Comparison of ENCODE assay signal across 9 mouse cellular contexts in the genomic region with DNA sequence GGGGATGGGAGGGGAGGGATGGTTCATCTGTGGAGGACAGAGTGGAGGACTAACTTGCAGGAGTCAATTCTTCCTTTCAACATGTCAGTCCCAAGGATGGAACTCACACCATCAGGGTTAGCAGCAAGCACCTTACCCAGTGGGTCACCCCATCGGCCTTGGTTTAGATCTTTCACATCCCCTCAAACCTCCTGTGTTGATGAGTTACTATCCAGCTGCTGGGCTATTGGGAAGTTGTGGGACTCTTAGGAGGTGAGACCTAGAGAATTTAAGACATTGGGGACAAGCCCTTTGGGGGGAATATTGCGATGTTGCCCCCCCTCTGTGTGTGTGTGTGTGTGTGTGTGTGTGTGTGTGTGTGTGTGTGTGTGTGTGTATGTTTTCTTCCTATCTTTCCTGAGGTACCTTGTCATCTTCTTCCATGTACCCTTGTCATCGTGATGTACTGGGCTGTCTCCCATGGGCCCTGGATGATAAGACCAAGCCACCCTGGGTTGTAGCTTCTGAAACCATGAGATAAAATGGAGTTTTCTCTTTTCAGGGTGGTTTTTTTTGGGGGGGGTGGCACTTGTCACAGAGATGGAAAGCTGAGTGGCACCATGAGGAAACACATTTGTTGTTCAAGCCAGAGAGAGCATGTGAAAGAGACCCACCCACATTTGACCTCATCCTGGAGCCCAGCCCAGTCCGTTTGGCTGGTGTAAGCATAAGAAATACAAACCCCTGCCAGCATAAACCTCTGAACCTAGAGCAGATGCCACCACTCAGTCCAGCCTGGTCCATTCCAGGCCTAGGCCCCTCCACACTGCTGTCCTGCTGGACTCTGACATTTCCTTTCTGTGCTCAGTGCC.
A peak's percentile ranks its signal among the peaks of the same experiment; 100 is the strongest.
DNase-seq lines count a peak whose midpoint lies in the region; ATAC-seq lines count a peak whose summit lies in the region.
"Had no signal": no experiment of that assay in that cellular context is flagged by ENCODE, and none has a peak within 500 bp of the region (broad histone marks: within the 10 kb centered on the region; RNA-seq: fewer than 3 reads in every experiment).

No protein-coding gene starts in this region.

- no peak overlapping the region for H3K4me2 ChIP-seq in forebrain, embryonic 11.5 days (ENCODE audit: low read depth, low read length, severe bottlenecking)
- H3K4me2 ChIP-seq in hindbrain, embryonic 12.5 days (replicated peaks): no peak overlapping the region
- no peak overlapping the region for H3K4me2 ChIP-seq in limb, embryonic 15.5 days
- H3K4me2 ChIP-seq in midbrain, embryonic 15.5 days: no peak overlapping the region
- H3K4me2 ChIP-seq: neural tube, embryonic 12.5 days had no signal

- no peak for ATAC-seq in forebrain, embryonic 11.5 days (replicated peaks; ENCODE audit: low FRiP score)
- ATAC-seq in hindbrain, embryonic 12.5 days (ENCODE audit: low FRiP score): no peak
- peak; percentile 40; the same call in 1 of the 2 replicates for ATAC-seq in limb, embryonic 15.5 days (ENCODE audit: insufficient number of reproducible peaks, low FRiP score, low TSS enrichment, low read depth)
- ATAC-seq in midbrain, embryonic 15.5 days (replicated peaks): peak; percentile 54; the same call in 1 of the 2 replicates

- 88% methylated on average over 4 of the region's 4 CpGs for WGBS in forebrain, embryonic 10.5 days
- WGBS in forebrain, embryonic 11.5 days: 86% methylated on average over 4 of the region's 4 CpGs
- WGBS in hindbrain, embryonic 12.5 days: 76% methylated on average over 4 of the region's 4 CpGs
- WGBS in limb, embryonic 15.5 days: 83% methylated on average over 4 of the region's 4 CpGs
- WGBS in midbrain, embryonic 15.5 days: 79% methylated on average over 4 of the region's 4 CpGs

- peaks cover 3% of the 10 kb centered on the region; the same call in 1 of the 2 replicates for H3K9me3 ChIP-seq in forebrain, embryonic 10.5 days
- H3K9me3 ChIP-seq in forebrain, embryonic 11.5 days (ENCODE audit: control insufficient read depth, low read length): no peaks in the 10 kb centered on the region
- H3K9me3 ChIP-seq in hindbrain, embryonic 12.5 days (replicated peaks): no peaks in the 10 kb centered on the region
- H3K9me3 ChIP-seq in limb, embryonic 15.5 days: no peaks in the 10 kb centered on the region
- H3K9me3 ChIP-seq in midbrain, embryonic 15.5 days: no peaks in the 10 kb centered on the region

- no peaks in the 10 kb centered on the region for H3K36me3 ChIP-seq in forebrain, embryonic 10.5 days (replicated peaks)
- no peaks in the 10 kb centered on the region for H3K36me3 ChIP-seq in forebrain, embryonic 11.5 days (ENCODE audit: control insufficient read depth, insufficient read depth, low read length)
- H3K36me3 ChIP-seq in hindbrain, embryonic 12.5 days: no peaks in the 10 kb centered on the region
- no peaks in the 10 kb centered on the region for H3K36me3 ChIP-seq in limb, embryonic 15.5 days
- no peaks in the 10 kb centered on the region for H3K36me3 ChIP-seq in midbrain, embryonic 15.5 days (replicated peaks)
- H3K36me3 ChIP-seq: neural tube, embryonic 12.5 days had no signal

- no peak overlapping the region for H3K9ac ChIP-seq in forebrain, embryonic 11.5 days (ENCODE audit: low read length)
- H3K9ac ChIP-seq in hindbrain, embryonic 12.5 days: no peak overlapping the region
- no peak overlapping the region for H3K9ac ChIP-seq in limb, embryonic 15.5 days
- H3K9ac ChIP-seq in midbrain, embryonic 15.5 days: no peak overlapping the region
- H3K9ac ChIP-seq: neural tube, embryonic 12.5 days had no signal

- H3K27me3 ChIP-seq in forebrain, embryonic 10.5 days (ENCODE audit: poor library complexity, severe bottlenecking): no peaks in the 10 kb centered on the region
- no peaks in the 10 kb centered on the region for H3K27me3 ChIP-seq in forebrain, embryonic 11.5 days (ENCODE audit: control insufficient read depth, insufficient read depth, low read length)
- no peaks in the 10 kb centered on the region for H3K27me3 ChIP-seq in hindbrain, embryonic 12.5 days
- H3K27me3 ChIP-seq in limb, embryonic 15.5 days: no peaks in the 10 kb centered on the region
- no peaks in the 10 kb centered on the region for H3K27me3 ChIP-seq in midbrain, embryonic 15.5 days (replicated peaks)
- H3K27me3 ChIP-seq: neural tube, embryonic 12.5 days had no signal

- H3K4me3 ChIP-seq in forebrain, embryonic 10.5 days: no peak overlapping the region
- H3K4me3 ChIP-seq in forebrain, embryonic 11.5 days (ENCODE audit: low read depth, low read length): no peak overlapping the region
- no peak overlapping the region for H3K4me3 ChIP-seq in hindbrain, embryonic 12.5 days
- no peak overlapping the region for H3K4me3 ChIP-seq in limb, embryonic 15.5 days
- H3K4me3 ChIP-seq in midbrain, embryonic 15.5 days: no peak overlapping the region
- H3K4me3 ChIP-seq: neural tube, embryonic 12.5 days had no signal

- H3K4me1 ChIP-seq in forebrain, embryonic 10.5 days: peaks cover 23% of the 10 kb centered on the region
- H3K4me1 ChIP-seq in forebrain, embryonic 11.5 days (replicated peaks; ENCODE audit: control insufficient read depth, insufficient read depth, low read length): no peaks in the 10 kb centered on the region
- H3K4me1 ChIP-seq in hindbrain, embryonic 12.5 days: peaks cover 23% of the 10 kb centered on the region
- 0 out of 2 replicates have a peak, but pooled peaks cover 3% of the 10 kb centered on the region for H3K4me1 ChIP-seq in limb, embryonic 15.5 days
- peaks cover 25% of the 10 kb centered on the region for H3K4me1 ChIP-seq in midbrain, embryonic 15.5 days

- no peak for DNase-seq in forebrain, embryonic 10.5 days (ENCODE audit: extremely low spot score, low spot score)
- DNase-seq in forebrain, embryonic 11.5 days (ENCODE audit: low spot score): no peak
- DNase-seq in c-Kit-positive CD71-positive TER-119-negative erythroid progenitor cells, embryonic 14.5 days (ENCODE audit: low read depth): peak; percentile 72
- DNase-seq in gastrocnemius, adult 18-20 months (ENCODE audit: low spot score): peak; percentile 82
- DNase-seq in testis, postnatal 10 days (ENCODE audit: low spot score): no peak

- peak overlapping the region; percentile 51 for H3K27ac ChIP-seq in forebrain, embryonic 10.5 days
- no peak overlapping the region for H3K27ac ChIP-seq in forebrain, embryonic 11.5 days (ENCODE audit: low read depth, low read length)
- peak overlapping the region; percentile 48; the same call in 1 of the 2 replicates for H3K27ac ChIP-seq in hindbrain, embryonic 12.5 days
- 0 out of 2 replicates have a peak overlapping the region, but pooled peaks have one; percentile 47 for H3K27ac ChIP-seq in limb, embryonic 15.5 days
- H3K27ac ChIP-seq in midbrain, embryonic 15.5 days: peak overlapping the region; percentile 74
- H3K27ac ChIP-seq: neural tube, embryonic 12.5 days had no signal

Comparison
In these comparisons a context has a peak if more than half of its experiments do, and no peak if none do; other contexts are left out.
1. DNase-seq: peak in c-Kit-positive CD71-positive TER-119-negative erythroid progenitor cells, embryonic 14.5 days (single experiment) and gastrocnemius, adult 18-20 months (single experiment); none in forebrain, embryonic 10.5 days (single experiment), forebrain, embryonic 11.5 days (single experiment) and testis, postnatal 10 days (single experiment).
2. ATAC-seq: peak in limb, embryonic 15.5 days (single experiment) and midbrain, embryonic 15.5 days (single experiment); none in forebrain, embryonic 11.5 days (single experiment) and hindbrain, embryonic 12.5 days (single experiment).